Mouse (Mus musculus) midbrain, embryonic 14.5 days (tissue): ENCODE measurements around the gene Stxbp3. TPM values are rescaled to one million over a fixed set of nuclear protein-coding genes. Genes with fewer than 3 reads are reported as not detected.

Experiments used
- ATAC-seq: fragments of 200-750 bp; cut with Nextera tagmentation; 2 replicates; pipeline ENCODE4 v1.8.0; 2017; ENCODE audit warnings: moderate number of reproducible peaks, moderate library complexity; ENCODE audit not compliant: low FRiP score, low TSS enrichment
- DNase-seq: peaks from one replicate; pipeline ENCODE4 v3.0.0-alpha.2; 2015
- H3K27ac ChIP-seq: fragments of 300-500 bp; sonication (generic); replicated peaks from 2 replicates; pipeline ENCODE4 v1.5.1; 2014; ENCODE audit warnings: mild to moderate bottlenecking, low read depth, low read length, moderate library complexity
- H3K27me3 ChIP-seq: fragments of 300-500 bp; sonication (generic); 2 replicates; pipeline ENCODE4 v1.6.1; 2014; ENCODE audit warnings: low read length, control low read depth, mixed read lengths; ENCODE audit not compliant: control insufficient read depth, insufficient read depth
- H3K36me3 ChIP-seq: fragments of 300-500 bp; sonication (generic); 2 replicates; pipeline ENCODE4 v1.6.1; 2014; ENCODE audit warnings: low read length, control low read depth; ENCODE audit not compliant: control insufficient read depth, insufficient read depth
- H3K4me1 ChIP-seq: fragments of 300-500 bp; sonication (generic); 2 replicates; pipeline ENCODE4 v1.6.1; 2014; ENCODE audit warnings: mild to moderate bottlenecking, antibody characterized with exemption, low read length, control low read depth; ENCODE audit not compliant: control insufficient read depth, insufficient read depth
- H3K4me2 ChIP-seq: fragments of 300-500 bp; sonication (generic); 2 replicates; pipeline ENCODE4 v1.6.1; 2014; ENCODE audit warnings: mild to moderate bottlenecking, low read length, moderate library complexity
- H3K4me3 ChIP-seq: fragments of 300-500 bp; sonication (generic); replicated peaks from 2 replicates; pipeline ENCODE4 v1.5.1; 2014; ENCODE audit warnings: low read depth, low read length
- H3K9ac ChIP-seq: fragments of 300-500 bp; sonication (generic); replicated peaks from 2 replicates; pipeline ENCODE4 v1.6.1; 2014; ENCODE audit warnings: mild to moderate bottlenecking, low read length, moderate library complexity
- H3K9me3 ChIP-seq: fragments of 300-500 bp; sonication (generic); 2 replicates; pipeline ENCODE4 v1.6.1; 2016; ENCODE audit warnings: low read length, control low read depth, mixed read lengths; ENCODE audit not compliant: control insufficient read depth
- WGBS: fragments of 180-500 bp; shearing (Covaris S2); extraction: QIAGEN DNeasy Blood & Tissue Kit; methylation state at CpG from one replicate; pipeline ENCODE4 v1.1.7; 2014; 5-methylcytosine and 5-hydroxymethylcytosine counted together
- polyA plus RNA-seq: library from polyadenylated mRNA; unstranded; fragments of >200 nt; fragmentation: Nextera tagmentation; extraction: Ambion mirVana; gene quantifications from 2 replicates; pipeline ENCODE4 v1.2.1, GENCODE M21; 2014

The Stxbp3 gene
- polyA plus RNA-seq, 1 experiment from 2014 or later = 16.0 TPM

DNA sequence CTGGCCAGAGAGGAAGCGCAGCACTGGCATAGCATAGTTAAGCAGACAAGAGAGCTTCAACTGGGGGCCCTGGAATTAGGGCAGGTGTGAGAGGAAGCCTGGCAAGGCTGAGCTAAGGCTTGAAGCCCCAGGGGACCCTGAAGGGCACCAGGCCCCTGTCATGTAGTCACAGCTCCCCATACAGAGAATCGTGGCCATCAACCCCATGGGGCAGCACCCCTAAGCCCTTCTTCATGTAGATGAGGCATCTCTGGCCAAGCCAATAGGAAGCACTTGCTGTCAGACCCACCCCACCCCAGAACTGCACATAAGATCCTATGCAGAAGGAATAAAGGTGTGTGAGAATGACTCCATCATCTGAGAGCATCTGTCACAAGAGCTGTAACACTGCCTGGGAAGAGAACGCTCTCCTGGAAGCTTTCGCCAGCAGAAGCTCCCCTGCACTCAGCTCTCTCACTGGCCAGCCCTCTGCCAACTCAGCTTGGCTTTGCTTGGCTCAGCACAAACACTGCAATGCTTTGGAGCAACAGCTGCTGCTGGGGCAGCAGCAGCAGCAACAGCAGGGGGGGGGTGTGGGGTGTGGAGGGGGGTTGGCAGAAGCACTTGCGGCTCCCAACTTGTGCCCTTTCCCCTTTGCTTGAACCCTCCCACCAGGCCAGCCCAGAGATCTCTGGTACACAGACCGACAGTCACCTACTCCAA is 11.8 kb upstream of the Stxbp3 start:
- ATAC-seq (no peak), DNase-seq (no peak)
- H3K9me3 ChIP-seq = no peaks in the 10 kb centered on the region
- WGBS = 54% methylated on average over 6 of the region's 6 CpGs
- H3K9ac ChIP-seq = no peak overlapping the region
- no peak overlapping the region for H3K27ac ChIP-seq
- H3K4me1 ChIP-seq = 0 out of 2 replicates have a peak, but pooled peaks cover 5% of the 10 kb centered on the region
- no peak overlapping the region for H3K4me2 ChIP-seq
- no peaks in the 10 kb centered on the region for H3K36me3 ChIP-seq
- H3K4me3 ChIP-seq = no peak overlapping the region
- H3K27me3 ChIP-seq = no peaks in the 10 kb centered on the region

DNA sequence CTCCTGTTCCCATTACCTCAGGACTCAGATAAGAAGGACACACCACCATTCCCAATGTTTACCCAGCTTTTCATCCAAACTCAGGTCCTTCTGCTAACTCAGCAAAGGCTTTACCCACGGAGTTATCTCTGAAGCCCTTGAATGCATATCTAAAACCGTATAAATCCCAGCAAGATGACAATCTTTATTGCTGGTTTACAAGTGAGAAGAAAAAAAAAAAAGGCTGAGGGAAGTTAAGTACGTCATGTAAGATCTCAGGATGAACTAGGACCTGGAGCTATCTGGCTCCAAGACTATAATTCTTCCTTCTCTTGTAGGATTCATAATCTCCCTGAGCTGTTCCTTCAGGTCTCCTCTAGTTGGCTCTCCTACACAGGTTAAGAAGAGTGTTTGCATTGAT is 11.2 kb upstream of the Stxbp3 start:
- Histone ChIP-seq H3K9ac (no peak overlapping the region), H3K27ac (no peak overlapping the region), H3K9me3 (no peaks in the 10 kb centered on the region), H3K4me2 (no peak overlapping the region), H3K27me3 (no peaks in the 10 kb centered on the region), H3K4me3 (no peak overlapping the region), H3K36me3 (no peaks in the 10 kb centered on the region), H3K4me1 (0 out of 2 replicates have a peak, but pooled peaks cover 5% of the 10 kb centered on the region)
- 83% methylated on average over 3 of the region's 3 CpGs for WGBS
- DNase-seq = no peak
- no peak for ATAC-seq

DNA sequence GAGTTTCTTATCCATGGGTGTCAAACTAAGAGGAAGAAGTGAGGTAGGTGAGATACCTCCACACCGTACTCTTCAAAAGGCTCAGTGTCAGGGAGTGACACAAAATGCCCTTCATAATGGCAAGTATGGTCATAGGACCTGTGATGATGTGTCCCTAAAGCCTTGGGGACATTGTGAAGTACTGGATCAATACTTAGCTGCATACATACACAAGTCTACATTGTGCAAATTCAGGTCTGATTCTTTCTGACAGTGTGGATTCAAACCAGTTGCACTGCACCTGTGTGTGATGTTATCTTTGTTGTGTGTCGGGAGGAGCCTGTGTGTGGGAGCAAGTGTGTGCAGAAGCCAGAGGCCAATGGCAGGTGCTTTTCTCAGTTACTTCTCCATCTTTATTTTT is 10.7 kb upstream of the Stxbp3 start:
- ATAC-seq (no peak), DNase-seq (no peak)
- H3K4me2 ChIP-seq = no peak overlapping the region
- no peaks in the 10 kb centered on the region for H3K9me3 ChIP-seq
- no peaks in the 10 kb centered on the region for H3K27me3 ChIP-seq
- 91% methylated on average over 2 of the region's 2 CpGs for WGBS
- H3K36me3 ChIP-seq = no peaks in the 10 kb centered on the region
- 0 out of 2 replicates have a peak, but pooled peaks cover 3% of the 10 kb centered on the region for H3K4me1 ChIP-seq
- H3K27ac ChIP-seq = no peak overlapping the region
- H3K4me3 ChIP-seq = no peak overlapping the region
- no peak overlapping the region for H3K9ac ChIP-seq

DNA sequence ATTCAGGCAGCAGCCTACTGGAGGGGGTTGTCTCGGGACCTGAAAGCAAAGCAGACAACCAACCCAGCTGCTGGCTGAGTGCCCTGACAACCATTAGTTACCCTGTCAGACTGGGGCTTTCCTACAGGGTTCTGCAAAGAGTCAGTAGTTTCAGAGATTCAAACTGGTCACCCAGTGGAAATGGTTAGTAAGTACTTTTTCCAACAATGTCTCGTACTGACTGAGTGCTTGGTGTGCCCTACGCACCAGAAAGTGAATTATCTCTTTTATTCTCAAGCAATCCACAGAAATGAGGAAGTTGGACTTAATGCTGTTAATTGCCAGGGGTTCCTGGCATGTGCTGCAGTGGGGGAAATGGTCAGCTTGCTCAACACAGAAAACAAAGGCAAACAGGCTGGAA is 10.2 kb upstream of the Stxbp3 start:
- no peaks in the 10 kb centered on the region for H3K36me3 ChIP-seq
- H3K4me3 ChIP-seq = no peak overlapping the region
- ATAC-seq = no peak
- no peak overlapping the region for H3K27ac ChIP-seq
- no peaks in the 10 kb centered on the region for H3K27me3 ChIP-seq
- no peaks in the 10 kb centered on the region for H3K4me1 ChIP-seq
- H3K4me2 ChIP-seq = no peak overlapping the region
- no peaks in the 10 kb centered on the region for H3K9me3 ChIP-seq
- H3K9ac ChIP-seq = no peak overlapping the region
- WGBS = 80% methylated on average over 3 of the region's 3 CpGs
- DNase-seq = peak; percentile 35

DNA sequence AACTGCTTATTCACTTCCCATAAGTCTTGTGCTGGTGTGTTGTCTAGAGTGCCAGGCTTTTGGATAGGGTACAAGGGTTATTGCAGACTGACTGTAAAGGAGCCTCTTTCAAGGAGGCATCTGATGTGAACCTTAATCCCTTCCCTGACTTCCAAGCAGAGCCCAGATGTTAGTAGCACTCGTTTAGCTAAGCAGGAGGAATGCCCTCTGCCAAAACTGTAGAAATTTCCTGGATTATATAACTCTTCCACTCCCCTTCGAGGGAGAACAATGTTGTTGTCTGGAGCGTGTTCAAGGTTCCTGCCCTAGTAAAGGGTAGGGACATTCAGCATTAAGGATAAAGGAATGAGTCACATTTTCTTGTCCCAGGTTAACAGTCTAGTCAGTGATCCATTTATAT is 6.3 kb upstream of the Stxbp3 start:
- Histone ChIP-seq H3K36me3 (no peaks in the 10 kb centered on the region), H3K4me1 (no peaks in the 10 kb centered on the region), H3K27ac (no peak overlapping the region), H3K4me2 (no peak overlapping the region), H3K9me3 (no peaks in the 10 kb centered on the region), H3K27me3 (no peaks in the 10 kb centered on the region), H3K9ac (no peak overlapping the region), H3K4me3 (no peak overlapping the region)
- ATAC-seq (no peak), DNase-seq (no peak)
- WGBS = 82% methylated on average over 3 of the region's 3 CpGs

DNA sequence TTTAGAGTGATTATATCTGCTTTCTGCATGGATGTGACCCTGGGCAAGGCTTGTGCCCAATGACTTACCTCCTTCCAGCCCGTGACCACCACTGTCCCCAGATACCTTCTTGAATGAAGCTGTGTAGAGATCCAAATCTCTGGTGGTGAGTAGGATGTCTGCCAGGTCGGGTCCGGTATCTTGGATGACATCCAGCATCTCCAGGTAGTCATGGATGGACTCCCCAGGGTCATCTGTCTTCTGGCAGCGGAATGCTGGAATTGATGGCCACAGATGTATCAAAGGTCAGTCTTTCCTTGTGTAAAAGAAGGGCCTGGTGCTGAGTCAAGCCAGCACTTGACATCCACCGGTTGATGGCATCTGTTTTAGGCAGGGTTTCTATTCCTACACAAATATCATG is 4.2 kb upstream of the Stxbp3 start:
- Histone ChIP-seq H3K9me3 (no peaks in the 10 kb centered on the region), H3K4me3 (no peak overlapping the region), H3K27me3 (no peaks in the 10 kb centered on the region), H3K4me2 (no peak overlapping the region), H3K36me3 (no peaks in the 10 kb centered on the region), H3K9ac (no peak overlapping the region), H3K4me1 (peaks cover 3% of the 10 kb centered on the region; the same call in 1 of the 2 replicates), H3K27ac (no peak overlapping the region)
- WGBS = 84% methylated on average over 5 of the region's 5 CpGs
- ATAC-seq (no peak), DNase-seq (no peak)

DNA sequence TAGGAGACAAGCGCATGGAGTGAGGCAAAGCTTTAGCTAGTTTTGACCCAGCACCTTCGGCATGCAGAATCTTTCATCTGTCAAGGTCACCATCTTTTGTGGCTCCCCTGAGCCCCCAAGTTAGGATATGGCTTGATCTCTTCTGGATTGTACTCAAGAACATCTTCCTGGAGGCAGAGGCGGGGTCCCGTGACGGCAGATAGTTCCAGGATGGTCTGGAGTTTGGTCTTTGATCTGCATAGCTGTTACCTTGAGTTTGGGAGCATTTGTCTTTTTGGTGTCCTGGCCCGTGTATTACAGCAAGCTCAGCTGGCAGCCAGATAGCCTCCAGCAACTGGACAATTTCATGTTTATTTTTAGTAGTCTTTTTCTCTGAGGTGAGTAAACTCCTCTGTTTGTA is 3.7 kb upstream of the Stxbp3 start:
- ATAC-seq (no peak), DNase-seq (no peak)
- Histone ChIP-seq H3K4me1 (peaks cover 4% of the 10 kb centered on the region; the same call in 1 of the 2 replicates), H3K9me3 (no peaks in the 10 kb centered on the region), H3K9ac (no peak overlapping the region), H3K27ac (no peak overlapping the region), H3K36me3 (no peaks in the 10 kb centered on the region), H3K27me3 (no peaks in the 10 kb centered on the region), H3K4me2 (no peak overlapping the region), H3K4me3 (no peak overlapping the region)
- WGBS = 90% methylated on average over 6 of the region's 6 CpGs

DNA sequence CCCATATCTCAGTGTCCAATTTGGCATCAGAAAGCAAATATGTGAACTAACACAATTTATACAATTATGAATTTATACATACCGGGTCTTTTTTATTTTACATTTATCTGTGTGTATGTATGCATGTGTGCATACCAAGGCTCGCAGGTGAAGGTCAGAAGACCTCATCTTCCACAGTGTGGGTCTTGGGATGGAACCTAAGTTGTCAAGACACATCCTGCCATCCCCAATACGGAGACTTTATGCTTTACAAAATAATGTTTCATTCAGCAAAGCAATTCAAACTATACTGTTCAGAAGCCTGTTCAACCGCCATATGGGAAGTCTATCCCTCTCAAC is 359 bp upstream of the Stxbp3 start:
- peak overlapping the region; percentile 85 for H3K4me3 ChIP-seq
- DNase-seq (no peak), ATAC-seq (peak; percentile 54)
- H3K4me2 ChIP-seq = peak overlapping the region; percentile 72
- H3K27ac ChIP-seq = no peak overlapping the region
- H3K9ac ChIP-seq = no peak overlapping the region
- no peaks in the 10 kb centered on the region for H3K9me3 ChIP-seq
- H3K4me1 ChIP-seq = peaks cover 4% of the 10 kb centered on the region; the same call in 1 of the 2 replicates
- H3K27me3 ChIP-seq = no peaks in the 10 kb centered on the region
- WGBS = 55% methylated on average over 4 of the region's 4 CpGs
- no peaks in the 10 kb centered on the region for H3K36me3 ChIP-seq

DNA sequence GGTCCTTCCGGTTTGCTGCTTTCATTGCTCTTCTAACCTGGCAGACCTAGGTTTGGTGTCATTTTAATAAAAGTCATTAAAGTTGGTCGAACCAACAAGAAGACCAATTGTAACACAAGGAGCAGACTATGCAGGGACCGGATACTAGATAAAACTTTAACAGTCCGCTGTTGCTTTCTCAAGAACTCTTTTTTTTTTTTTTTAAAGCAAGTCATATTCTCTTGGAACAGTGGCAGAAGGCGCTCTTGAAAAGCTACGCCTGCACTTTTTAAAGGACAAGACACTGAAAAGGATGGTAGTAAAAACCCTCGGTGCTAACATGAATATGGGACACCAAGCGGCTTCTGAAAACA is 703 bp downstream of the Stxbp3 start:
- Histone ChIP-seq H3K9me3 (no peaks in the 10 kb centered on the region), H3K27me3 (no peaks in the 10 kb centered on the region), H3K27ac (peak overlapping the region; percentile 64; the same call in 1 of the 2 replicates), H3K9ac (peak overlapping the region; percentile 65), H3K36me3 (no peaks in the 10 kb centered on the region), H3K4me2 (peak overlapping the region; percentile 72), H3K4me3 (peak overlapping the region; percentile 85), H3K4me1 (peaks cover 4% of the 10 kb centered on the region; the same call in 1 of the 2 replicates)
- 13% methylated on average over 8 of the region's 8 CpGs for WGBS
- DNase-seq (no peak), ATAC-seq (no peak)
